Mouse (Mus musculus) splenic B cell, adult 2 months (primary cell): ENCODE results near the gene Foxo1.
A peak's percentile ranks its signal among the peaks of the same experiment; 100 is the strongest.

Experiments used
- DNase-seq: peaks from one replicate; pipeline ENCODE4 v3.0.0-alpha.2; 2011; ENCODE audit warnings: low read depth, low spot score
- H3K27me3 ChIP-seq: 2 replicates; pipeline ENCODE4 v1.6.1; 2012; ENCODE audit warnings: mild to moderate bottlenecking, low read length, moderate library complexity, mixed read lengths; ENCODE audit not compliant: control insufficient read depth, poor library complexity, insufficient read depth, severe bottlenecking
- H3K36me3 ChIP-seq: 2 replicates; pipeline ENCODE4 v1.6.1; 2012; ENCODE audit warnings: mild to moderate bottlenecking, low read length, moderate library complexity, mixed read lengths; ENCODE audit not compliant: control insufficient read depth, poor library complexity, insufficient read depth, severe bottlenecking

Gene Foxo1

DNA sequence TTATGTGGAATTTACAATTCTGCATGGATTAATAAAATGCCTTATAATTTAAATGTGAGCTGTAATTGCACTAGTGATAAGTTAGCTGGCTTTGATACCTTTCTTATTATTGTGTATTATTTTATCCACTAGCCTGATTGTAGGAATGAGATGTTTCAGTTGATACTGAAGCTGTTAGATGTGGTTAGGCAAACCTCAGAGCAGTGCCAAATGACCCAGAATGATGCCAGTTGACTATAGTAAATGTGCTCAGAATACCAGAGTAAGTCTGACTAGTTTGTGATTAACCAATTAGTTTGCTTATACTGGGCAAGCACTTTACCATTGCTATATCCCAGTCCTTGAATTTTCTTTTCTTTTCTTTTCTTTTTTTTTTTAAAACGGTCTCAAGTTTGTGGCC, 12.5 kb downstream of the Foxo1 start:
- DNase-seq, result no peak
- H3K27me3 ChIP-seq, result no peaks in the 10 kb centered on the region
- 0 out of 2 replicates have a peak, but pooled peaks cover 1% of the 10 kb centered on the region for H3K36me3 ChIP-seq

DNA sequence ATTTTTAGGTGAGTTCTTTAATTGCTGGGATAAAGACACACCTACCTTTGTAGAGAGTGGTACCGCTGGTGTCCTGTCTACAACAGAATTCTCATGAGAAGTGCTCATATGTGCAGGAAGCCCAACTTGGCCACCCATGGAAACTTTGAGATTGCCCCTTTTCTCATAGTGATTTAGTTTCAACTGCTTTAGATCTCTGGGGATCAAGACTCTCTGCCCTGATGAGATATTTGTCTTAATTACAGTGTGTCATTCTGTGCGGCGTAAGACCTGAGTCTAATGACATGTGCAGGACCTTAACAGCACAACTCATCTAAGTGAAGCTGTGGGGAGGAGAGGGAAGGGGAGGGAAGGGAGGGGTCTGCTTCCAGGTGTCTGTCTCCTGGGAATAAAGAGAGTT, 13.7 kb downstream of the Foxo1 start:
- Histone ChIP-seq H3K27me3 (no peaks in the 10 kb centered on the region), H3K36me3 (0 out of 2 replicates have a peak, but pooled peaks cover 1% of the 10 kb centered on the region)
- no peak for DNase-seq

DNA sequence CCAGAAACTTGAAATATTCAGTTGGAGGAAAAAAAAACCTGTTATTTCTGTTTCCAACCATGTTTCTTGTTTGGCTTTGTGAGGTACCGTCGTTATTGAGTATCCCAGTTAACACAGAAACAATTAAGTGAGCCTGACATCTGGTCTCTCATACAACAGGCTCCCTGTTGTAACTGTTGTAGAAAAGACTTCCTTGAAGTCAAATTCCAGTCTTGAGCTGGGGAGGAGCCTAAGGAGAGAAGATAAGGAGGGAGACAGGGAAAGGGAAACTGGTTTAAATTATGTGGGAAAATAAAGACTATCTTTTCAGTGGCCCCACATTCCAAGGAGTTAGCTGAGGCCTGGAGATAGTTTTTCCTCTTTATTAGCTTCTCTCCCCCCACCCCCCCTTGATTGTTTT, 14.2 kb downstream of the Foxo1 start:
- Histone ChIP-seq H3K27me3 (no peaks in the 10 kb centered on the region), H3K36me3 (0 out of 2 replicates have a peak, but pooled peaks cover 1% of the 10 kb centered on the region)
- DNase-seq, result no peak

DNA sequence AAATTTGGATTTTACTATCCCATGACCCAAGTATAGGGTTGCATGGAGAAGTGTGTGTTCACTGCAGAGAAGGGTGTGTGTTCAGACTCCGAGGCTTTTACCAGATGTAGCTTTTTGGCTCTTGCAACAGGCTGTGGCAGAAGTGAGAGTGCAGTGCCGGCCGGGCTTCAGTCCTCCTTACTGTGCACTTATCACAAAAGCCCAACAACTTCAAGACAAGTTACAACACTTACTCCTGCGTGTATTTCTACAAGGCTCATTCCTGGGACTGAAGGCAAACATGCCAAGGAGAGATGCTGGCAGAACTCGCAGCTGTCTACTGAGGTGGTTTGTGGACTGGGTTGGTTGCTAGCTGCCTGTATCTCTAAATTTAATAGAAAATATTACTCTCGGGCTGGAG, 15.4 kb downstream of the Foxo1 start:
- DNase-seq, result no peak
- 0 out of 2 replicates have a peak, but pooled peaks cover 1% of the 10 kb centered on the region for H3K36me3 ChIP-seq

GRCm38 (mm10) chr3:52290811-52291210, 22.7 kb downstream of the Foxo1 start:
- H3K36me3 ChIP-seq, result no peaks in the 10 kb centered on the region
- DNase-seq, result no peak
- no peaks in the 10 kb centered on the region for H3K27me3 ChIP-seq

More for the DNA sequence above, 15.4 kb downstream of the Foxo1 start:
- no peaks in the 10 kb centered on the region for H3K27me3 ChIP-seq

GRCm38 (mm10) chr3:52292498-52292897, 24.4 kb downstream of the Foxo1 start:
- Histone ChIP-seq H3K27me3 (no peaks in the 10 kb centered on the region), H3K36me3 (no peaks in the 10 kb centered on the region)
- no peak for DNase-seq

DNA sequence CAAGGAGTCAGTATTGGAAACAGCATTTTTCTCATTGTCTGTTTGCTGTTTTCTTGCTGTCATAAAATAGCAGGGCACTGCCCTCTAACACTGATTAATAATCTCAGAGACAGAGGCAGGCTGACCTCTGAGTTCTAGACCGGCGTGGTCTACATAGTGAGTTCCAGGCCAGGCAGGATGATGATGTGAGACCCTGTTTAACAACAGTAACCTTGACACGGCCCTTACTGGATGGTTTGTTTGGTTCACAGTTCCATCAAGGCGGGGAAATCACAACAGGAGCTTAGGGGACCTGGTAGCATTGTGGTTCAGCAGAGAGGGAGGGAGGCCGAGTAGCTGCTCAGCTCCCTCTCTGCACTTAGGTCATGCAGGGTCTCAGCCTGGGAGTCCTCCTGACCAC, 25.8 kb downstream of the Foxo1 start:
- no peaks in the 10 kb centered on the region for H3K27me3 ChIP-seq

GRCm38 (mm10) chr3:52295688-52296087, 27.6 kb downstream of the Foxo1 start:
- Histone ChIP-seq H3K36me3 (no peaks in the 10 kb centered on the region), H3K27me3 (no peaks in the 10 kb centered on the region)
- no peak for DNase-seq

More for the DNA sequence above, 25.8 kb downstream of the Foxo1 start:
- H3K36me3 ChIP-seq, result no peaks in the 10 kb centered on the region
- no peak for DNase-seq

GRCm38 (mm10) chr3:52296224-52296760, 28.2 kb downstream of the Foxo1 start:
- DNase-seq, result no peak
- no peaks in the 10 kb centered on the region for H3K36me3 ChIP-seq
- no peaks in the 10 kb centered on the region for H3K27me3 ChIP-seq

GRCm38 (mm10) chr3:52297291-52298018, 29.3 kb downstream of the Foxo1 start:
- no peaks in the 10 kb centered on the region for H3K27me3 ChIP-seq
- no peaks in the 10 kb centered on the region for H3K36me3 ChIP-seq
- DNase-seq, result no peak

GRCm38 (mm10) chr3:52298683-52299082, 30.5 kb downstream of the Foxo1 start:
- Histone ChIP-seq H3K27me3 (no peaks in the 10 kb centered on the region), H3K36me3 (no peaks in the 10 kb centered on the region)
- no peak for DNase-seq

DNA sequence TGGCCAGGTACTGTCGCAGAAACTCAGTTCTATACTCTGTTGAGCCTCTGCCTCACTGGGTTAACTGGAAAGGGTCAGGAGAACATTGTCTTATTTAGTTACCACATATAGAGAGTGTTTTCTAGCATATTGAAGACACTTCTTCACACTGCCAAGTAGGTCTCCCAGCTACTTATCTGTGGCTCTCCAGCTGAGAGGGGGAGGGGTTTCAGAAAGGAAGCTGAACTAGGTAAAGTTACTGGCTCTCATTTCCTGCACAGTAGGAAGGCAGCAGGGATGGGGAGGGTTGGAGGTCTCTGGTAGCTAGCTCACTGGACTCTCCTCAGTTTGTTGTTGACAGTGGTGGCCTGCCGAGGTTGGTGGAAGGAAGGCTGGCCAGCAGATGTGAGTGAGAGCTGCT, 31.2 kb downstream of the Foxo1 start:
- DNase-seq, result peak; percentile 40
- no peaks in the 10 kb centered on the region for H3K27me3 ChIP-seq
- no peaks in the 10 kb centered on the region for H3K36me3 ChIP-seq

DNA sequence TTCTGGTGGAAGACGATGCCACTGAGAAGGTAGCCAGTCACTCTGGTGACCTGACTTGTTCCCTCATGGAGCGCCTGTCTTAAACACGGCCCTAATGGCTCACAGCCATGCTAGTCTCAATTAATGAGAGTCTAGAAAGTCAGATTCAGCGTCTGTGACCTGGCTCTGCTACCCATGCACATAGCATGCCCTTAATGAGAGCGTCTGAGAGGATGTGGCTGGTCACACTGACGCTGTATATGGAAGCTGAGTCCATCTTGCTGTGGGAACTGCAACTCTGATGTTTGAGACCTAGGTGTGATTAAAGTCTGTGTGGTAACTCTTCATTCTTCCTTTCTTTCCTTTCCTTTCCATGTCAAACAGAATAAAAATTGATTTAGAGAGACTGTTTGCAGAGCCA, 32.4 kb downstream of the Foxo1 start:
- DNase-seq, result peak; percentile 44
- no peaks in the 10 kb centered on the region for H3K36me3 ChIP-seq
- no peaks in the 10 kb centered on the region for H3K27me3 ChIP-seq

DNA sequence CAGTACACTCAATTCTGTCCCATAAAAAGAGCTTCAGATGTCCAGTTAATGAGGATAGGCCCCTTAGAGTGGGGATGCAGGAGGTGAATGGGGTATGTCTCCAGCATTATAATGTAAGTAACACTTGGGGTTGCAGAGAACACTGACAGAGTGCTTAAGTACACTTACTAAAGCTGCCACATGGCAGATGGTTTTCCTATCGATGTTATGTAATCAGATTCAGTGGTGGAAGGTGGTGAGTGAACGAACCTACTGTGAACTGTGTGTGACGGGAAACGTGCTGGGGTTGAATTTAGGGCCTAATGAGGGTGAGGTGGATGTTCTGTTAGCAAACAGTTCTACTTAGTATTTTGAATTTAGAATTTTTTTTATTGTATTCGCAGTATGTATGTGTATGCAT, 35.2 kb downstream of the Foxo1 start:
- no peaks in the 10 kb centered on the region for H3K36me3 ChIP-seq
- H3K27me3 ChIP-seq, result no peaks in the 10 kb centered on the region
- DNase-seq, result no peak

DNA sequence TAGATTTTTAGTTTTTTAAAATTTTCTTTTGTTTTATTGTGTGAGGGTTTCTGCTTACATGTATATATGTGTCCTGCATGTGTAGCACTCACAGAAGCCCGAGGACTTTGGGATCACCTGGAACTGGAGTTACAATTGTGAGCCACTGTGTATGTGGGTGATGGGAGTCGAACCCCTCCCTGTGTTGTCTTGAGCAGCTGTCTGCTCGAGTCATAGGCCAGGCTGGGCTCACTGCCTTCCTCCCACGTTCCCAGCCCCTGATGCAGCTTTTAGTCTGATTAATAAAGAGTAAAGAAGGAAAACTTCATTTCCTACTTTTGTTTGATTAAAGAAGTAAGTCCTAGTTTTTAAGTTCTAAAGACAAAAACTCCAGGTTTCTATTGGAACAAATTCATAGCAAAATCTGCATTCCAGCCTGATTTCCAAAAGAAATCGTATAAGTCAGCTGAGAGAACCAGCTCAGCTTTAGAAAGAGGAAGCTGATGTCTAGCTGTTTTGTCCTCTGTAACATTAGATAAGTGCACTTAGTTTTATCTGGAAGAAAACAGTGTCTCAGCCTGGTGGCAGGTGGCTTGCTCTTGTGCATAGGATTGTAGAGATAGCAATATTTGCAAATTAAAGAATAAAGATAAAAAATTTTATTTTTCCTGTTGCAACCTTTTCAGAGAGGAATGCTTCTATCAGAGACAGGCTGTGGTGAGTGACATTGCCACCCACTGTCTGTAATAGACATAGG, 40.6 kb downstream of the Foxo1 start:
- no peak for DNase-seq
- H3K27me3 ChIP-seq, result no peaks in the 10 kb centered on the region
- H3K36me3 ChIP-seq, result no peaks in the 10 kb centered on the region
